Mouse (Mus musculus): Measurements from ENCODE around the gene Slc25a44.
"Not testable (repeated sequence)": the region's sequence is repeated elsewhere in the genome, so short reads cannot be mapped to it uniquely, and the experiment has no call there.

The Slc25a44 gene

DNA sequence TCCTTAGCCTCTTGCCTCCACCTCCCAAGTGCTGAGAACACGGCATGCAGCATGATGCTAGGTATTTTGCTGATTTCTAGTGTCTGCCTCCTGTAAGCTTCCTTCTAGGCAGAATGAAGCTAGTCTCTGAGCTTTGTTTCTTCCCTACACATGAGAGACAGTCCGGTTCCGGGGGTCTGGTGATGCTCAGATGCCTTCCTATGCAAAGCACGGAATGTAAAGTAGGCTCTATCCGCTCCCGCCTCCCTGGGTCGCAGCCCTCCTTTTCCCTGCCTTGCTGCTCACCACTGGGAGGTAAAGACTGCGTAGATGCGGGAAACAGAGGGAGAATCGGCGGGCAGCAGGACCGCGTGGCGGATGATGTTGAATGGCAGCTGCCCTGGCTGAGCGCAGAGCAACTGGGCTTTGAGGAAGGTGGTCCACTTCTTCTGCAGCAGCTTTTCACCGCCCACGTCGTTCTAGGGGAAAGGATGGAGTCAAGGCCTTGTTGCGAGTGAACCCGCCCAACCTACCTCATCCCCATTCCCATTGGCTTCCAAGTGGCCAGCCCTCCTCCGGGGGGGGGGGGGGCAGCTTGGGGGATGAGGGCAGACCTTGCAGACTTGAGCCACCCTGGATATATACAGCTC lies 24.6 kb upstream of the Slc25a44 start:
- DNase-seq (ENCODE audit: low spot score) = peak; percentile 83

DNA sequence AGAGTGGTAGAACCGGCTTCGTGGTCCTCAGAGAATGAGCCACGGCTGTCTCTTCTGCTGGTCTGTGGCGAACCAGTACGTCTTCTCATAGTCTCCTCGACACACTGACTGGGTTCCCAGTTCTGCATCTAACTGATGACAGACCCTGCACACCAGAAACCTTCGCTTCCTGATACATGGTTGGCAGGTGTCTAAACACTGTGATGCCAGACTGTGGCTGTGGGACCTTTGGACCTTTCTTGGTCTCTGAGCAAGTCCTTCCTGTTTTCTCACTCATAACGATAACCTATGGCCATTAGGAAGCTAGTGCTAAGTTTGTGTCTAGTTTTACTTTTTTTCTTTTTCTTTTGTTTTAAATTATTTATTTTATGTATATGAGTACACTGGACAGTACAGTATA lies 23.5 kb upstream of the Slc25a44 start:
- no peak for DNase-seq (ENCODE audit: low spot score)

DNA sequence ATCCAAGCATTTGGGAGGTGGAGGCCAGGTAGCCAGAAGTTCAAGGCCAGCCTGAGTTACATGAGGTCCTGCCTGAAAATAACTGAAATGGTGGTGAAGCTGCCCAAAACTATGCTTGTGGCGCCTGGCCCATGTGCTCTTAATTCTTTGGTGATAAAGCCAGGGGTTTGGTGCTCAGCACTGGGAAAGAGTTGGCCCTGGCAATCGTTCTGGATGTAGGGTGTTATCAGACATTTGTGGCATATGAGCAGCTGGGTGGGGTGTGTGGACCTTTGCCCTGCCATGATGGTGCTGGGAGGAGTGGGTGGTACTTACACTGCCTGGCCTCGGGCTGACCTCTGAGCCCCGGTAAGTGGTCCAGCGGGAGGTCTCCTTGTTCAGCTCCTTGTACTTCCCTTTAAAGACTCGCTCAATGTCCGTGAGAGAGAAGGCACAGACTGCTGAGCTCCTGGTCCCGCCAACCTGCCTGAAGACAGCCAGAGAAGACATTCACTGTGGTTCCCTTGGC lies 22.8 kb upstream of the Slc25a44 start:
- no peak for DNase-seq (ENCODE audit: low spot score)

DNA sequence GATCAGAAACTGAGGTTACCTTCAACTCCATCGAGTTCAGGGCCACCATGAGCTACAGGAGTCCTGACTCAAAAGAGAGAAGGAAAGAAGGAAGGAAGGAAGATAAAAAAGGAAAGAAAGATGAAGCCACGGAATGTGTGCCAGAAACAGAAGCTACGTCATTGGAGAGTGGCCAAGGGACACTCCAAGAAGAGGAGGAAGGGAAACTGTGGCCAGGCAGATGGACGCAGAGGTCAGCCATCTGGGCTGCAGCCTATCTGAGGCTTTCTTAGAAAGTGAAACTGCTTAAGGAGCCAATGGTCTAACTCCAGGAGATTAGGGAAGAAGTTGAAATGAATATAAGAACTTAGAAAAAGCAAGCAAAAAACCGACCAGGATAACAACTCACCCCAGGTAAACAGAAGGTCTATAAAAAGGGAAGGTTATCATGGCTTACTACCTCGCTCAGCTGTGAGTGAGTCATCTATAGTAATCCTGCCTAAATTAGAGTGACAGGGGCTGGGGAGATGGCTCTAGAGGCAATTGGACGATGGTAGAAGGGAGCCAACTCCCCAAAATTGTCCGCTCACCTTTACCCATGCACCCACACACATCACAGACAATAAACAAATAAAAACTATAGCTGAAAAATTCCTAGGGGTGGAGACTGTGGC lies 21.7 kb upstream of the Slc25a44 start:
- no peak for DNase-seq (ENCODE audit: low spot score)

DNA sequence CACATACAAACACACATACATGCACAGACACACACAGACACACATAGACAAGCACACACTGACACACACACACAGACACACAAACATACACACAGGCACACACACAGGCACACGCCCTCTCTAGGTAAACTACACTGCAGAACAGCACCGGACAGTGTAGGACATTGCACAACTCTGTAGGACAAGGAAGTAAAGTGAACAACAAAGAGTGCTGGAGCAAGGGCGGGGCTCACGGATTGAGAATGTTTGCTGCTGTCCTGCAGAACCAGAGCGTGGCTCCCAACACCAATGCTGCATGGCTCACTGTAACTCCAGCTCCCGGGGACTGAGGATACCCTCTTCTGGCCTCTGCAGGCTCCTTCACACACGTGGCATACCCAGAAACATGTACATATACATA lies 17.9 kb upstream of the Slc25a44 start:
- DNase-seq (ENCODE audit: low spot score) = no peak

DNA sequence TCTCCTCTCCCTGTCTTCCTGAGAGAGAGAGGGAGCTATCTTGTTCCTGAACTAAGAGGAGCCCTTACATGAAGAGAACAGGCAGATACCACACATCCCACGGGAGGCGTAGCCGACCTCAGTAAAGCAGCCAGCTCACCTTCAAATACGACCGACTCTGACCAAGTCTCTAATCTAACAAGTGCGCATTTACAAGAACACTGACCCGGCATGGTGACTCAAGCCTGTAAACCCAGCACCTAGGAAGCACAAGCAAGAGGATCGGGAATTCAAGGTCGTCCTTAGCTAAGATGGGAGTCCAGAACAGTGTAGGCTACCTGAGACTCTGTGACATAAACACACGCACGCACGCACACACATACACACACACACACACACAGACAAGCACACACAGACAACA lies 17.5 kb upstream of the Slc25a44 start:
- no peak for DNase-seq (ENCODE audit: low spot score)

DNA sequence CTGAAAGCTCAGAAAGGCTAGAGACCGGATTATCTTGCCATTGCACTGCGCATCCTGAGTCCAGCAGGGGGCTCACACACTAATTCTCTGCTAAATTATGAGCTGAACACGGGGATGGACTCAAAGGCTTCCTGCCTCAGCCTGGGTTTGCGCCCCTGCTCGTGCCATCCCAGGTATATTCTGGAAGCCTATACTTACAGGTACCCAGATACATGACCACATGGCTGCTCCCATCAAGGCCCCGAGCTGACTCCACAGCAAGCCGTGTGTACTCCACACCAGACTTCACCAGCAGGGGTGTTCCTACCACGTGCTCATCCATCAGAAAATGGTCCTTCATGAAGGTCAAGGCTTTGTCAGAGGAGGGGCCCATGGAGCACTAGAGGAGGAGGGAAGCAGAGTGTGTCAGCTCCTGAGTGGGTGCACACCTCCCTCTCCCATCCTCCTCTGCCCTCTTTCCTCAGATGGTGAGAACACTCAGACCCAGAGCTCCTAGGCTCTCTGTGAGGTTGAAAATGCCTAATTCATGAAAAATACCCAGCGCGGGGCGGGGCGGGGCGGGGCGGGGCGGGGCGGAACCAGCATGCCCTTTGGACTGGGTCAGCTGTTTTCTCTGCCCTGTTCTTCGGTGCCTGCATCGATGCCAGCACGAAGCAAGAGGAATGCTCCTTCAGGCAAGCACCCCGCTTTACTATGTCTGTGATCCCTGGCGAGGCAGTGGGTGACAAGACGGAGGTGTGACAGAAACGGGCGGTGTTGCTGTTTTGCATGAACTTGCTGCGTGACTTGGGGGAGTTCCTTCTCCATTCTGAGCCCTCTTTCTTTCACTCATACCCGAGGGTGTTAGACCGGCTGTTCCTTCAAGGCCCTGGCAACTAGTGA lies 15.8 kb upstream of the Slc25a44 start:
- peak; percentile 81 for DNase-seq (ENCODE audit: low spot score)

DNA sequence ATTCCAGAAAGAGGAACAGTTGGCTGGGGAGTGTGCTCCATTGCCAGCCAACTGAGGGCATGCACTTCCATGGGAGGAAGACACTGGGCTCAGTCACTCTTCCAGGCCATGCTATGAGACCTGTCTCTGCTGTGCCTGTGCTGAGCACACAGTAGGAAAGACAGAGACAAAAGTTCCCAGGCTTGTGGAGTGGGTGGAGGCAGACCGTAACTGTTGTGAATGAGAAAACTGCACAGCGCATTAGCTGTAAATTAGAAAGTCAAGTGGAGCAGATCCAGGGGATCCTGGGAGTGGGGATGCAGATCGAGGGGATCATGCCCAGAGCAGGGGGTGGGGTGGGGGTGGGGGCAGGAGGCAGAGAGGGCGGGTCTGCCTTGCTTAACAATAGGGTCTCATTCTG lies 14.6 kb upstream of the Slc25a44 start:
- DNase-seq (ENCODE audit: low spot score) = no peak

DNA sequence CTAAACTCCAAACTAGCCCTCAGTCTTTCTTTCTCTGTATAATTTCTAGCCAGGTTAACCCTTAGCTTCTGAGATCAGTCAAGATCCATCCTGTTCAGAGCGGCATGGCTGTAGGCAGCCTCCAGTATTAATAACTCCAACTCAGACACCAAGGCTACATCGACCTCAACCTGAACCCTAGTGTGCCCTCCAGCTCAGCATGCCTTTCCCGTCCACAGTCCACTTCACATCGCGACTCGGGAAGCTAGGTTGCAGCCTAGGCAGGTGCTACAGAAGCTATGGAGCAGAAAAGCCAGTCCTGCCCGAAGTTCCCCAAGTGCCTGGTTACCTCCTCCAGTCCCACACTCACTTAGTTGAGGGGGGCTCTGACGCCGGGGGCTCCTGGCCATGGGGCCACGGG lies 12.5 kb upstream of the Slc25a44 start:
- no peak for DNase-seq (ENCODE audit: low spot score)

DNA sequence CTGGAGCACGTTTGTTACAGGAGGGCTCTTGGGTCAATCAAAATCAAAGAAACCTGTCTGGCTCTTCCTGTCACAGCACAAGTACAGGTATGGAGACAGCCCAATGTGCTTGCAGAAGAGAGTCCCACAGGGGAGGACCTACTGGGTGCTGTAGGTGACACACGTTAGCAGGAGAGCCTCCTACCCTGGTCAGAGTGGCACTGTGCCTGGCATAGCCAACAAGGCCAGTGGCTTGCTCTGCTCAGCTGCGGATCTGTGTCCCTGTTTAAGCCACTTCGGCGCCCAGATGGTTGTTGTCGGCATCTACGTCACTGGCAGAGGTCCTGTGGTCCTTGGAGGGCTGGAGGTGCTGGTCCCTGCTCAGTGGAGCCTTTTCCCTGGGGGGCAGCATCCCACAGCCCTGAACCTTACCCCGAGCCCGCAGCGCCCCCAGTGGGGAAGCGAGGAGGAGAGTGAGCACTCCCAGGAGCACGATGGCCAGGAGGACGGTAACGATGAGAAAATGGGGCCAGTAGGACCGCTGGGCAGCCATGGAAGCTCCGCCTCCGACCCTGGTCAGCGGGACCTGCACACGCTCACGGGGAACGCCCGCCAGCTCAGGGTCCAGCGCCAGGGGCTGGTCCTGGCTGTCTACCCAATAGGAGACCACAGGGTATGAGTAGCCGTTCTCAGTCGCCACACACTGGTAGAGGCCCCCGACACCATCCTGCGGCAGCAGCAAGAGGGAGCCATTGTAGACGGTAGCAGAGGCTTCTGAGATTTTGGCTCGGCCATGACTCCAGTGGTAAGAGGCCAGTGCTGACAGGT lies 11.7 kb upstream of the Slc25a44 start:
- peak; percentile 90 for DNase-seq (ENCODE audit: low spot score)

DNA sequence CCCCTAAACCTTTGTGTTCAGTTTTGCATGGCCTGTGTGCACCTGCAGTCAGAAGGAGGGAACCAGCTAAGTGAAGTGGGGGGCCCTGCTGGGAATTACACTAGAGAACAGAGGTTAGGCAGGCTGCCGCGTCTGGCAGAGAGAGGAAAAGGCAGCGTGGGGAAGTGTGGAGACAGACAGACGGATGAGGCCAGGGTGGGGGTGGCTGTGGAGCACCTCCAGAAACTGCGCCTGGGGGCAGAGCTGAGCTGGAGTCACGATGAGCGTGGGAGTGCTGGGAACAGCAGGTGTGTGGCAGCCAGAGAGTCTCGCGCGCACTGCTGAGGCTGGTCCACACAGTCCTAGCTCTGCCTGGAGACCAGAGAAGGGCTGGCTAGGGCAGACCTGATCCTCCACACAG lies 10.6 kb upstream of the Slc25a44 start:
- DNase-seq (ENCODE audit: low spot score) = no peak

DNA sequence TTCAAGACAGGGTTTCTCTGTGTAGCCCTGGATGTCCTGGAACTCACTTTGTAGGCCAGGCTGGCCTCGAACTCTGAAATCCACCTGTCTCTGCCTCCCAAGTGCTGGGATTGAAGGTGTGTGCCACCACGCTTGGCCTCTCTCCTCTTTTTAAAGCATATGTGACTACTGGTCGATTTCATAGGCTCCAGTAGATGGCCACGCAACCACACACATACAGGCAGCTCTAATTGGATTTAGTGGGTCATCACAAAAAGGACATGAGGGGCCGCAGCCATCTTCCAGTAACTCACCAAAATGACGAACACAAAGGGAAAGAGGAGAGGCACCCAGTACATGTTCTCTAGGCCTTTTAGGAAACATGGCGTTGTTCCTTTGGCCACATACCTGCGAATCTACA lies 3.7 kb upstream of the Slc25a44 start:
- DNase-seq (ENCODE audit: low spot score) = not testable (repeated sequence)

DNA sequence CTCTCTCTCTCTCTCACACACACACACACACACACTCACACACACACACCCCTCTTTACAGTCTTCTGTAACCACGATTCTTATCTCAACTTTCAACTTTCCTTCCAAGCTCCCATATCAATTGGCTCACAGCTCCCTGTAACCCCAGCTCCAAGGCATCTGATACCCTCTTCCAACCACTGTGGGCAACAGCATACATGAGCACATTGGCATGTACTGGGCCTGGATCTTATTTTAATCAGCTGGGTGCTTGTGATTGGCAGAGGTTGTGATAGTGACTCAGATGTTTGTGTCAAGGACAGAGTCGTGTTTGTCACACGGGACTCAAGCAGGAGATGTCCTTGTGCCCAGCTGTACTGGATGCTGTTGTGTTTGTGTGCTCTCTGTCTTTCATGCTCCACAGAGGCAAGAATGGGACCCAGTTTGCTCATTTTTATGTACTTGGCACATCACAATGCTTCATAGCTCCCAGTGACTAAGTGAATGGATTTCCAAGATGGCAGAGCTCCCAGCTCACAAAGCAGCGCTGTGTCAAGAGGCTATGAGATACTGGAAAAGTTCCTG lies 2.5 kb upstream of the Slc25a44 start:
- DNase-seq (ENCODE audit: low spot score) = no peak

DNA sequence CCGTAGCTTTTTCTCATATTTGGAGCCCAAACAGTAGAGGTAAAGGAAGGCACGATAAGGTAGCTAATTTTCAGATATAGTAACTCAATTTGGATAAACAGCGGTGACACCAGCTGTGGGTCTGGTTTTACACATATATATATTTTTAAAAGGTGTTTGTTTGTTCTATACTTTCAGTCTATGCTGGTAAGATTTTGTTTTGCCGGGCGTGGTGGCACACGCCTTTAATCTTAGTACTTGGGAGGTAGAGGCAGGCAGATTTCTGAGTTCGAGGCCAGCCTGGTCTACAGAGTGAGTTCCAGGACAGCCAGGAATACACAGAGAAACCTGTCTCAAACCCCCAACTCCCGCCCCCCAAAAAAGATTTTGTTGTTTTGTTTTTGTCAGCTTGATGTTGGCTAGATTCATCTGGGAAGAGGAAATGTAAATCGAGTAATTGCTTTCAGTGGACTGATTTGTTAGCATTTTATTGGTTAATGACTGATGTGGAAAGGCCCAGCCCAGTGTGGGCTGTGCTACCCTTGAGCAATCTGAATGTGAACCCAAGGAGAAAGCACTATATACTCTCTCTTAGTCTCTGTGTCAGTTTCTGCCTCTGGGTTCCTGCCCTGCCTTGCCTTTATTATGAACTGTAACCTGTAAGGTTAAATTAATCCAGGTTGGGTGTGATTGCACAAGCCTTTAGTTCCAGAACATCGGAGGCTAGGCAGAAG lies 925 bp upstream of the Slc25a44 start:
- no peak for DNase-seq (ENCODE audit: low spot score)

DNA sequence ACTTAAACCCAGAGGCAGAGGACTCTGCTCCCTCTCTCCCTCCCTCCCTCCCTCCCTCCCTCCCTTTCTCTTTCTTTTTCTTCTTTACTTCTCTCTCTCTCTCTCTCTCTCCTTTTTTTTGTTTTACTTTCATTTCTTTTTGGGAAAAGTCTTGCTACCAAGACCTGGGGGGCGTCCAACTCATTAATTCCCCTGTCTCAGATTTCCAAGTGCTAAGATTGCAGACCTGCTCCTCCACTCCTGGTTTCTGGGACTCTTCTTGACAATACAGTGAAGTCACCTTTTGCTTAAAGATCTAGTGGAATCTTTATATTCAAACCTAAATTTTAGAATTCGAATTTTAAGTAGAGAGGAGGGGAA lies 371 bp upstream of the Slc25a44 start:
- no peak for DNase-seq (ENCODE audit: low spot score)

DNA sequence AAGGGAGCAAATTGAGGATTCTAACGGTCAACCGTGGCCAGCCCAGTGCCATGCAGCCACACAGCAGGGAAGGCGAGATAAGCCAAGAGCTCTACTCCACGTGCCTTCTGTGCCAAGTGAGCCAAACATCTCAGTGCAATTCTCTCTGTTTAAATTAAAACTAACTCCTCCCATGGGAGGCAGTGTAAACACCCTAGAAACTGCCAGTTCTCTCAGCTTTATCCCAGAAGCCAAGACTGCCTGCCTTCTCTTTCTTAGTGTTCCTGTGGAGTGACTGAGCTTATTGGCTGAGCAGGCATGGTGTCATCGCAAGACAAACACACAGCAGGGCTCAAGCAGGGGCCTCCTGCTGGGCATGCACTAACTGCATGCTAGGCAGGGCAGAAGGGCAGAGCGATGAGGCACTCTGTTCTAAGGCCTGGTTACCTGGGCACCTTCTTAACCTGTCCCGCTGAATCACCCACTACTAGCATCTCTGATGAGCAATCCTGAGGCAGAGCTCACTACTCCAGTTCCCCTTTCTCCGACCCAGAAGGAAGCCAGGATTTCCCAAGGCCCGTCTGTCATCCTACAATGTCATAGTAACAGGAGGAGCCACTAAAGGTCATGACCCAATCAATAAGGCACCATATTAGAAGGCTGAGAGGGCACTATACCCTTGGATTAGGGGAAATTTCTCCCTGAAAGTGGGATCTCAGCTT lies 2.8 kb downstream of the Slc25a44 start:
- peak; percentile 12 for DNase-seq (ENCODE audit: low spot score)

DNA sequence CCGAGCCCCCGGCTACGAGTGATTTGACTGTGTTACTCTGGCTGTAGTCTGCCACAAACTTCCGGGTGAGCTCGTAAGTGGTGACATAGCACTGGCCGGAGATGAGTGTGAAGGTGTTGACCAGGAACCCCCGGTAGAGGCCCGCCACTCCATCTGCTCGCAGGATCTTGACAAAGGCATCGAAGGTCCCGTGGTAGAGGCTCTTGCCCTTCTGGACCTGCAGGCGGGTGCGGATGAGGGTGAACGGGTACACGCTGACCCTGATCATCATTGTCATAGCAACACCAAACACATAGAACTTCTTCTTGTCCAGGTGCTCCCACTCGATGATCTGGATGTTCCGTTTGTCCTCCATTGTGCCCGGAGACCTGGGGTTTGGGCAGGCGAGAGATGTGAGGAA lies 4.2 kb downstream of the Slc25a44 start:
- DNase-seq (ENCODE audit: low spot score) = no peak

DNA sequence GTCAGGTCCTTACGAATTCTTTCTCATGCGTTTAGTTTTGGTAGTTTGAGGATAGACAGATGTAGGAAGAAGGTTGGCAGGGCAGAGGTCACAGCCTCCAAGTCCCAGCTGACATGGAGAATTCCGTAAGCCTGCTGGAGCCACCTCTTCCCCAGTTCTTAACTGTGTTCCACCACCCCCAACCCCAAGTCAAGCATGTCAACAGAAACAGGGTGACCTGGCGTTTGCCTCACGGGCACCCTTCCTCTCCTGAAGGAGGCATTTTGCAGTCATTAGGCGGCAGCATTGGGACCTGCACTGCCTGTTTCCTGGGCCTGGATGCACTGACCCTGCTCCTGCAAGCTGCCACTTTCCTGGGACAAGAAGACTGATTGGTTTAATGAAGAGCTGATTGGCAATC lies 6.9 kb downstream of the Slc25a44 start:
- no peak for DNase-seq (ENCODE audit: low spot score)

DNA sequence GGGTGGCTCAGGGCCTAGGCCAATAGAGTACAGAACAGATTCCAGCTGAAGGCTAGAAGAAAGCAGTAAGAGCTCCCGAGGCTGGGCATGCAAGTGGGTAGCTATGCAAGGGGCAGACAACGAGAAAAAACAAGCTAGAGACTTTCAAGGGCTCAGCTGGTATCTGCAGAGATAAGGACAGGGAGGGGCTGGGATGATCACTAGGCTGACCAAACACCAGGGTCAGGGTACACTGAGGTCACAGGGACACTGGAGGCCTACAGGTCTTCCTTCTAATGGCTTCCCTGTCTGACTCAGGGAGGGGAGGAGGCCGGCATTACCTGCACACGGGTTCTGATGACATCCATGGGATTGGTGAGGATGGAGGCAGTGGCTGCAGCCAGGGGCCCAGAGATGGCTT lies 9.3 kb downstream of the Slc25a44 start:
- no peak for DNase-seq (ENCODE audit: low spot score)

DNA sequence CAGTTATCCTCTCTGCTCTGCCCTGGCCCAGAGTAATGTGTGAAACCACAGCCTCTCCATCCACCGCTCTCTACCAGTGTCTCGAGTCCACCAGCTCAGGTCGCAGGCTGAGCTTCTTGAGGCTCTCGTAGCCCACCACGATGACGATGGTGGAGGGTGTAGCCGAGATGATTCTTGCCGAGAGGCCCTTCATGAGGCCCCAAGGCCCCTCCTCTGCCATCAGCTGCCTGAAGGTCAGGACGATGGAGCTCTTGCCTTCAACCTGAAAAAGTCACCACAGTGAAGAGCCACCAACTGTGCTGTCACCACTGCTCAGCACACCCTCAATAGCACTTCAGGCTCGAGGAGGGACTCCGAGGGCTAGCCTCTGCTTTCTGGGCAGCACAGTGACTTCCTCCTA lies 12.3 kb downstream of the Slc25a44 start:
- no peak for DNase-seq (ENCODE audit: low spot score)

DNA sequence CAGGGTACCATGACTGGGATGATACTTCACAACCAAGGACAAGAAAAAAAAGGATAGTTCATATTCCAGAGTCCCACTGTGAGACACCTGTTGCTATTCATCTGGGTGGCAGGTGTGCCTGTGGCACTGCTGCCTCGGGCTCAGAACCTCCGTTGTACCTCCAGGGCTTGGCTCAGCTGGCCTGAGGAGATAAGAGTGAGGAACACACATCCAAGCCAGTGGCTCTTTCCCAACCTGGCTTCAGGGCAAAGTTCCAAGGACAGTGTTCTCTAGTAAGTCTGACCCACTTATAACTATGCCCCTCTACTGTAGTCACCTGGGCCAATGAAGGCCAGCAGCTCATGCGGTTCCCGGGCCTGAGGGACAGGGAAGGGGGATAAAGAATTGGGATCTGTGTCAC lies 13.3 kb downstream of the Slc25a44 start:
- no peak for DNase-seq (ENCODE audit: low spot score)
